Mouse (Mus musculus) heart, adult 2 months (tissue): Measurements from ENCODE around the gene Foxl1.

Source experiments
- CTCF ChIP-seq: fragments of 200-600 bp; IDR thresholded peaks from 2 replicates; pipeline ENCODE4 v1.8.1; 2022; ENCODE audit warnings: antibody characterized with exemption, mild to moderate bottlenecking, moderate library complexity
- EP300 ChIP-seq: fragments of 200-500 bp; IDR thresholded peaks from 2 replicates; pipeline ENCODE4 v1.6.1; 2011; ENCODE audit warnings: low read depth, low read length, control low read depth; ENCODE audit not compliant: insufficient read depth
- POLR2A ChIP-seq: fragments of 200-500 bp; IDR thresholded peaks from 2 replicates; pipeline ENCODE4 v1.6.1; 2011; ENCODE audit warnings: mild to moderate bottlenecking, low read depth, low read length, control low read depth; ENCODE audit not compliant: insufficient read depth

DNA sequence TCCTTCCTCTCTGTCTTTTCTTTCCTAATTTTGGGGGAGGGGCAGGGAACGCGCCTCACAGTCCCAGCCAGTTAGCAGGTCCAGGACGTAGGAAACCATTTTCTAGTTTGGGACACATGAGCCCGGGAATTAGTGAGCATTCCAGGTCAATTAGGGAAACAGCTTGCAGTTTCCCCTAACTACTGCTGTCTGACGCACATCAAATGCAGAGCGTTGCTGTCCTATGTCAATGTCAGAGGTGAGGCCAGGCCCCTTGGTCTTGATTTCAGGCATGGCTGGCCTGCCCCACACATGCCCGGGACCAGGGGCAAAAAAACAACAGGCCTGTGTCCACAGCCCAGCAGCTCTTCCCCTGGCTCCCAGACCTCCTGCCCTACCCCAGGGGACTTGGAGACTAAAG is 42.4 kb downstream of the Foxl1 start:
- TF ChIP-seq EP300, result no peak
- TF ChIP-seq CTCF, result no peak
- no peak for TF ChIP-seq POLR2A
